Mouse (Mus musculus) heart, postnatal 0 days (tissue): ENCODE measurements at regions not wholly inside any gene's neighbourhood (a gene's known extent, or its start where the extent isn't known, plus 50 kb on each side); places are given as distances from the start of the nearest gene placed in this dataset.

Source experiments
- CTCF ChIP-seq: IDR thresholded peaks from 2 replicates; pipeline ENCODE4 v1.5.1; 2016; ENCODE audit warnings: antibody characterized with exemption, control low read depth, low read depth
- EP300 ChIP-seq: IDR thresholded peaks from 2 replicates; pipeline ENCODE4 v1.6.1; 2016; ENCODE audit warnings: antibody characterized with exemption, low read depth

DNA sequence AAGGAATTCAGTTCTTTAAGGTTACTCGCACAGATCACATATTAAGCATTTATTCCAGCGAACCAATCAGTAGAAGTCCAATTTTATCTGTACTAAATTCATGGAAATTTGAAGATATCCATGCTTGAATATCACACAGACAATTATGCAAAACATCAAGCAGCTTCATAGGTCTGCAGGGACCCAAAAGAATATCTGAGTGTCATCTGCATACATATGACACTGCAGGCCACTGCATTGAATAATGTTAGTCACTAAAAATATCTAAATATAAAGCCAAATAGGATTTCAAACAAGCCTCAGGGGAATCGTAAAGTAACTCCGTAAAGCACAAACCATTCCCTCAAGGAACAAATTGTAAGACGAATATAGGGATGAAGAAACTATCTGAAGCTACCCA is 1324.9 kb downstream of the Pcdh17 start:
- TF ChIP-seq CTCF (no peak), EP300 (no peak)
